Mouse (Mus musculus): ENCODE measurements around the gene Cept1. TPM values are rescaled to one million over a fixed set of nuclear protein-coding genes. Genes with fewer than 3 reads are reported as not detected.

Cept1 gene
- polyA plus RNA-seq, 1 experiment from 2014 or later = 52.0 TPM

DNA sequence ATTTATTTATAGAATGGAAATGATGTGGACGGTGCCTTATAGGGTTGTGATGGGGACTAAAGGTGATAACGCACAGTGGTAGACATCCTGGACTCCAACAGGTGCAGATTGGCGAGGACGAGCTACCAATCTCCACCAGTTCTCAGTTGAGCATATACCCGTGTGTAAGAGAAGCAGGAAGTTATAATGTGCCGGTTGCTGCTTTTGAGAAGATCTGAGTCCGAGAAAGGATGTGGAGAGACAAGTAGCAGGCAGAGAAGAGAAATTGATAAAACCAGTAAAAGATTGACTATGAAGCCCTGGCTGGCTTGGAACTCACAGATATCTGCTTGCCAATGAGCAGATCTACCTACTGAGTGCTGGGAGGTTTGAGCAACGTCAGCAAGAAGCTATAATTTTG, 54.4 kb downstream of the Cept1 start:
- WGBS = 89% methylated on average over 8 of the region's 8 CpGs
- no peaks in the 10 kb centered on the region for H3K4me1 ChIP-seq (ENCODE audit: control insufficient read depth, insufficient read depth, low read length)
- no peaks in the 10 kb centered on the region for H3K36me3 ChIP-seq (ENCODE audit: control insufficient read depth, insufficient read depth, low read length)
- H3K4me2 ChIP-seq (ENCODE audit: low read depth, severe bottlenecking) = no peak overlapping the region
- H3K9ac ChIP-seq (ENCODE audit: low read length) = no peak overlapping the region
- H3K27ac ChIP-seq (replicated peaks; ENCODE audit: low read depth, low read length) = no peak overlapping the region
- ATAC-seq (ENCODE audit: insufficient number of reproducible peaks, low FRiP score, low TSS enrichment, low read depth) (no peak), DNase-seq (ENCODE audit: low spot score) (no peak)
- H3K9me3 ChIP-seq (ENCODE audit: control insufficient read depth, low read length) = no peaks in the 10 kb centered on the region
- no peaks in the 10 kb centered on the region for H3K27me3 ChIP-seq (ENCODE audit: control insufficient read depth, insufficient read depth, low read length)
- no peak overlapping the region for H3K4me3 ChIP-seq (ENCODE audit: low read depth, low read length)

DNA sequence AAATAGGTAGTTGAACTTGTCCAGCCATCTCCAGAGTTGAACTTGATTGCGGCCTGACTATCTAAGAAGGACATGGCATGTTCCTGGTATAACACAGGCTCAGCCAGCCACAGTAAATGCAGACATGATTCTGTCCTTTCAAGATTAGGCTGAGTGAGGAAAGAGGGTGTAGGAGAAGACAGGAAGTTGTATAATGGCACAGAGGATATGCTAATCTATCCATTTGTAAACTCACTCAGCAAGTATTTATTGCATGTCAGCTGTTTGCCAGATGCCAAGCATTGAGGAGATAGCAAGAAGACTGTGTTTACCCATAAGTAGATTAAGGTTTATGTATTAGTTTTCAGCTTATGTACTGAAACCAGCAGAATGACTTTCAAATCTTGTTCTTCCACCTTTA, 54.9 kb downstream of the Cept1 start:
- Histone ChIP-seq H3K4me3 (ENCODE audit: low read depth, low read length) (no peak overlapping the region), H3K27me3 (ENCODE audit: control insufficient read depth, insufficient read depth, low read length) (no peaks in the 10 kb centered on the region), H3K4me1 (ENCODE audit: control insufficient read depth, insufficient read depth, low read length) (no peaks in the 10 kb centered on the region), H3K9me3 (ENCODE audit: control insufficient read depth, low read length) (no peaks in the 10 kb centered on the region), H3K36me3 (ENCODE audit: control insufficient read depth, insufficient read depth, low read length) (no peaks in the 10 kb centered on the region), H3K9ac (ENCODE audit: low read length) (no peak overlapping the region), H3K27ac (replicated peaks; ENCODE audit: low read depth, low read length) (no peak overlapping the region), H3K4me2 (ENCODE audit: low read depth, severe bottlenecking) (no peak overlapping the region)
- ATAC-seq (ENCODE audit: insufficient number of reproducible peaks, low FRiP score, low TSS enrichment, low read depth) = no peak
- WGBS = 92% methylated on average over 1 of the region's 1 CpGs
- no peak for DNase-seq (ENCODE audit: low spot score)

DNA sequence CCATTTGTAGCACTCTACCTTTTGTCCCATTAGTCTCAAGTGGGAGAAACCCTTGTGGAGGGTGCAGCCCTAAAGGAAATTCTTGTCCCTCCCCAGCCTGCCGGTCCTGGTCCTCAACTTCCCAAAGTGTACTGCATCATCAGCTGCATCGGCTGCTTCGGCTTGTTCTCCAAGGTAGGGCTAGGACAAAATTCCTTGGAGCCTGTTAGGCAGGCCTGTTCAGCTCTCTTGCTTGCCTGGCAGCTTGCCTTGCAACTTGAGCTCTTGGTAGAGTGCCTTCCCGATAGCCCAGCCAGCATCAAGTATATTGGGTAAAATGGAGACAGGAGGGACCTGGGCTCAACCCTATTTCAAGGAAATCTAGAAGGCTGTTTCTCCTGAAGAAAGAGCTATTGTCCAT, 57.4 kb downstream of the Cept1 start:
- ATAC-seq (ENCODE audit: insufficient number of reproducible peaks, low FRiP score, low TSS enrichment, low read depth) (no peak), DNase-seq (ENCODE audit: low spot score) (no peak)
- Histone ChIP-seq H3K4me2 (ENCODE audit: low read depth, severe bottlenecking) (no peak overlapping the region), H3K27me3 (ENCODE audit: control insufficient read depth, insufficient read depth, low read length) (no peaks in the 10 kb centered on the region), H3K27ac (replicated peaks; ENCODE audit: low read depth, low read length) (no peak overlapping the region), H3K36me3 (ENCODE audit: control insufficient read depth, insufficient read depth, low read length) (no peaks in the 10 kb centered on the region), H3K4me1 (ENCODE audit: control insufficient read depth, insufficient read depth, low read length) (no peaks in the 10 kb centered on the region), H3K9me3 (ENCODE audit: control insufficient read depth, low read length) (no peaks in the 10 kb centered on the region), H3K4me3 (ENCODE audit: low read depth, low read length) (no peak overlapping the region), H3K9ac (ENCODE audit: low read length) (no peak overlapping the region)
- WGBS = 93% methylated on average over 4 of the region's 4 CpGs

- Histone ChIP-seq H3K4me3 (ENCODE audit: low read depth, low read length) (no peak overlapping the region), H3K27me3 (ENCODE audit: control insufficient read depth, insufficient read depth, low read length) (no peaks in the 10 kb centered on the region), H3K4me1 (ENCODE audit: control insufficient read depth, insufficient read depth, low read length) (no peaks in the 10 kb centered on the region; the same call in 1 of the 2 replicates), H3K9ac (ENCODE audit: low read length) (no peak overlapping the region), H3K36me3 (ENCODE audit: control insufficient read depth, insufficient read depth, low read length) (no peaks in the 10 kb centered on the region), H3K9me3 (ENCODE audit: control insufficient read depth, low read length) (no peaks in the 10 kb centered on the region), H3K27ac (replicated peaks; ENCODE audit: low read depth, low read length) (no peak overlapping the region), H3K4me2 (ENCODE audit: low read depth, severe bottlenecking) (no peak overlapping the region)
- ATAC-seq (ENCODE audit: insufficient number of reproducible peaks, low FRiP score, low TSS enrichment, low read depth) (no peak), DNase-seq (ENCODE audit: low spot score) (no peak)
- WGBS = 95% methylated on average over 2 of the region's 2 CpGs
Measured at GRCm38 (mm10) chr3:106487551-106487950, 60.1 kb downstream of the Cept1 start.

- Histone ChIP-seq H3K36me3 (ENCODE audit: control insufficient read depth, insufficient read depth, low read length) (no peaks in the 10 kb centered on the region), H3K4me3 (ENCODE audit: low read depth, low read length) (no peak overlapping the region), H3K27me3 (ENCODE audit: control insufficient read depth, insufficient read depth, low read length) (peaks cover 8% of the 10 kb centered on the region; the same call in 1 of the 2 replicates), H3K4me2 (ENCODE audit: low read depth, severe bottlenecking) (no peak overlapping the region), H3K27ac (replicated peaks; ENCODE audit: low read depth, low read length) (no peak overlapping the region), H3K9ac (ENCODE audit: low read length) (no peak overlapping the region), H3K4me1 (ENCODE audit: control insufficient read depth, insufficient read depth, low read length) (no peaks in the 10 kb centered on the region; the same call in 1 of the 2 replicates), H3K9me3 (ENCODE audit: control insufficient read depth, low read length) (no peaks in the 10 kb centered on the region)
- no peak for DNase-seq (ENCODE audit: low spot score)
- no peak for ATAC-seq (ENCODE audit: insufficient number of reproducible peaks, low FRiP score, low TSS enrichment, low read depth)
- WGBS = 79% methylated on average over 5 of the region's 5 CpGs
Measured at GRCm38 (mm10) chr3:106485810-106486209, 61.8 kb downstream of the Cept1 start.

DNA sequence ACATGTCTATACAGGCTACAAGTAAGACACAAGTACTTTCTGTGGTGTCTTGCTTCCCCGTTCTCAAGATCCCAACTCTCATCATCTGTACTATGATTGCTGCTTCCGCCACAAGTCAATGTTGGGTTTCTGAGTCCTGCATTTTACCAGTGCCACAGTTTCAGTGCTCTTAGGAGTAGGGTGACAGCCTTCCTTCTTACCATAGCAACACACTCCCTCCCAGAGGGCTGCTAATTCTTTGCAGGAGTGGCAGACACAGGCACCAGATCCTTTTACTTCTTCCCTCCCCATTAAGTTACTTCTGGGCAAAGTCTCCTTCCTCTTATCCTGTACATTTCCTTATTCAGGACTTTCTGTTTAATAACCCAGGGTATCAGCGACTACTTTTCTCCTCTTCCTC, 62.7 kb downstream of the Cept1 start:
- H3K27ac ChIP-seq (replicated peaks; ENCODE audit: low read depth, low read length) = no peak overlapping the region
- H3K9ac ChIP-seq (ENCODE audit: low read length) = no peak overlapping the region
- no peaks in the 10 kb centered on the region; the same call in 1 of the 2 replicates for H3K4me1 ChIP-seq (ENCODE audit: control insufficient read depth, insufficient read depth, low read length)
- DNase-seq (ENCODE audit: low spot score) (no peak), ATAC-seq (ENCODE audit: insufficient number of reproducible peaks, low FRiP score, low TSS enrichment, low read depth) (no peak)
- 94% methylated on average over 3 of the region's 3 CpGs for WGBS
- H3K4me2 ChIP-seq (ENCODE audit: low read depth, severe bottlenecking) = no peak overlapping the region
- peaks cover 8% of the 10 kb centered on the region; the same call in 1 of the 2 replicates for H3K27me3 ChIP-seq (ENCODE audit: control insufficient read depth, insufficient read depth, low read length)
- H3K9me3 ChIP-seq (ENCODE audit: control insufficient read depth, low read length) = no peaks in the 10 kb centered on the region
- no peak overlapping the region for H3K4me3 ChIP-seq (ENCODE audit: low read depth, low read length)
- H3K36me3 ChIP-seq (ENCODE audit: control insufficient read depth, insufficient read depth, low read length) = no peaks in the 10 kb centered on the region

DNA sequence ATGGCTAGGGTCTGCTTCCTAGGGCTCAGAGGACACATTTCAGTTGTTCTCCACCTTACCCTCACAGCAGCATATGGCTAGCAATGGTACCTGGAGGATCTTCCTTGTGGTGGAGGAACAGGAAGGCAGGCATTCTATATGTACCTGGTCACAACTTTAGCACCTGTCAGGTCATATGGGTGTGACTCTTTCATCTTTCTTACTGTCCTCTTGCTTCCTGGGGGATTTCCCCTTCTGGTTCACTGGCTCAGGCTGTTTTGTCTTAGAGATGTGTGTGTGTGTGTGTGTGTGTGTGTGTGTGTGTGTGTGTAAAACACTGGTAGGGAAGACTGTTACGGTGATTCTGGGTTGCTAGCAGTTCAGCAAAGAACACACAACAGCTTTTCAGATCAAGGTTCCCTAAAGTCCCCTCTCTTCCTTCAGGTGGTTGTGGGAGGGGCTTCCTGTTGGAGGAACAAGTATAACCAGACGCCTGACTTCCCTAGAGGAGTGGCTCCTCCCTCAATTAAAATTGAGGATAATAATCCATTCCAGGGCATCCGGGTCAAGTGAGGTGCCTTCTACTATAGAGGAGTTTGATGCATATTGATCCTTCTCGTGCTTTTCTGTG, 63.7 kb downstream of the Cept1 start:
- ATAC-seq (ENCODE audit: insufficient number of reproducible peaks, low FRiP score, low TSS enrichment, low read depth) = no peak
- no peaks in the 10 kb centered on the region; the same call in 1 of the 2 replicates for H3K4me1 ChIP-seq (ENCODE audit: control insufficient read depth, insufficient read depth, low read length)
- no peaks in the 10 kb centered on the region for H3K9me3 ChIP-seq (ENCODE audit: control insufficient read depth, low read length)
- 74% methylated on average over 4 of the region's 4 CpGs for WGBS
- H3K4me3 ChIP-seq (ENCODE audit: low read depth, low read length) = no peak overlapping the region
- H3K27me3 ChIP-seq (ENCODE audit: control insufficient read depth, insufficient read depth, low read length) = peaks cover 8% of the 10 kb centered on the region; the same call in 1 of the 2 replicates
- no peak overlapping the region for H3K4me2 ChIP-seq (ENCODE audit: low read depth, severe bottlenecking)
- H3K36me3 ChIP-seq (ENCODE audit: control insufficient read depth, insufficient read depth, low read length) = no peaks in the 10 kb centered on the region
- no peak overlapping the region for H3K9ac ChIP-seq (ENCODE audit: low read length)
- no peak for DNase-seq (ENCODE audit: low spot score)
- H3K27ac ChIP-seq (replicated peaks; ENCODE audit: low read depth, low read length) = no peak overlapping the region

- 63% methylated on average over 7 of the region's 7 CpGs for WGBS
- no peak overlapping the region for H3K4me3 ChIP-seq (ENCODE audit: low read depth, low read length)
- DNase-seq (ENCODE audit: low spot score) = no peak
- no peak overlapping the region for H3K27ac ChIP-seq (replicated peaks; ENCODE audit: low read depth, low read length)
- ATAC-seq (ENCODE audit: insufficient number of reproducible peaks, low FRiP score, low TSS enrichment, low read depth) = no peak
- H3K36me3 ChIP-seq (ENCODE audit: control insufficient read depth, insufficient read depth, low read length) = no peaks in the 10 kb centered on the region
- H3K9me3 ChIP-seq (ENCODE audit: control insufficient read depth, low read length) = no peaks in the 10 kb centered on the region
- peaks cover 8% of the 10 kb centered on the region; the same call in 1 of the 2 replicates for H3K27me3 ChIP-seq (ENCODE audit: control insufficient read depth, insufficient read depth, low read length)
- H3K9ac ChIP-seq (ENCODE audit: low read length) = no peak overlapping the region
- no peaks in the 10 kb centered on the region; the same call in 1 of the 2 replicates for H3K4me1 ChIP-seq (ENCODE audit: control insufficient read depth, insufficient read depth, low read length)
- H3K4me2 ChIP-seq (ENCODE audit: low read depth, severe bottlenecking) = no peak overlapping the region; the same call in 1 of the 2 replicates
Measured at GRCm38 (mm10) chr3:106483297-106483696, 64.3 kb downstream of the Cept1 start.
